Mouse (Mus musculus) intestine, embryonic 14.5 days (tissue): ENCODE results near the gene Tiam1. TPM values are rescaled to one million over a fixed set of nuclear protein-coding genes. Genes with fewer than 3 reads are reported as not detected.
A peak's percentile ranks its signal among the peaks of the same experiment; 100 is the strongest.

Experiments
- ATAC-seq: fragments of 200-750 bp; cut with Nextera tagmentation; replicated peaks from 2 replicates; pipeline ENCODE4 v1.8.0; 2017; ENCODE audit warnings: low read depth, moderate number of reproducible peaks, moderate TSS enrichment, moderate library complexity; ENCODE audit not compliant: low FRiP score, low TSS enrichment
- DNase-seq: peaks from one replicate; pipeline ENCODE4 v3.0.0-alpha.2; 2018; ENCODE audit warnings: low spot score
- H3K27ac ChIP-seq: fragments of 300-500 bp; sonication (generic); 2 replicates; pipeline ENCODE4 v1.5.1; 2014; ENCODE audit warnings: low read depth, mild to moderate bottlenecking, control low read depth
- H3K27me3 ChIP-seq: fragments of 300-500 bp; sonication (generic); replicated peaks from 2 replicates; pipeline ENCODE4 v1.6.1; 2014; ENCODE audit warnings: low read length, control low read depth; ENCODE audit not compliant: control insufficient read depth, insufficient read depth
- H3K36me3 ChIP-seq: fragments of 300-500 bp; sonication (generic); 2 replicates; pipeline ENCODE4 v1.6.1; 2014; ENCODE audit warnings: low read length, control low read depth; ENCODE audit not compliant: control insufficient read depth, insufficient read depth
- H3K4me1 ChIP-seq: fragments of 300-500 bp; sonication (generic); replicated peaks from 2 replicates; pipeline ENCODE4 v1.6.1; 2014; ENCODE audit warnings: low read length, control low read depth, mixed read lengths; ENCODE audit not compliant: control insufficient read depth, insufficient read depth
- H3K4me2 ChIP-seq: fragments of 300-500 bp; sonication (generic); 2 replicates; pipeline ENCODE4 v1.6.1; 2014; ENCODE audit warnings: low read length
- H3K4me3 ChIP-seq: fragments of 300-500 bp; sonication (generic); 2 replicates; pipeline ENCODE4 v1.5.1; 2014; ENCODE audit warnings: low read depth, low read length, control low read depth, mixed read lengths
- H3K9ac ChIP-seq: fragments of 300-500 bp; sonication (generic); 2 replicates; pipeline ENCODE4 v1.6.1; 2014; ENCODE audit warnings: mild to moderate bottlenecking, low read length
- H3K9me3 ChIP-seq: fragments of 300-500 bp; sonication (generic); 2 replicates; pipeline ENCODE4 v1.6.1; 2016; ENCODE audit warnings: low read length, control low read depth; ENCODE audit not compliant: control insufficient read depth
- WGBS: fragments of 180-500 bp; shearing (Covaris S2); extraction: QIAGEN DNeasy Blood & Tissue Kit; methylation state at CpG from one replicate; pipeline ENCODE4 v1.1.7; 2014; 5-methylcytosine and 5-hydroxymethylcytosine counted together
- polyA plus RNA-seq: library from polyadenylated mRNA; unstranded; fragments of >200 nt; fragmentation: Nextera tagmentation; extraction: Ambion mirVana; gene quantifications from 2 replicates; pipeline ENCODE4 v1.2.1, GENCODE M21; 2014

Tiam1 gene
- polyA plus RNA-seq, 1 experiment from 2014 or later, result 21.4 TPM

DNA sequence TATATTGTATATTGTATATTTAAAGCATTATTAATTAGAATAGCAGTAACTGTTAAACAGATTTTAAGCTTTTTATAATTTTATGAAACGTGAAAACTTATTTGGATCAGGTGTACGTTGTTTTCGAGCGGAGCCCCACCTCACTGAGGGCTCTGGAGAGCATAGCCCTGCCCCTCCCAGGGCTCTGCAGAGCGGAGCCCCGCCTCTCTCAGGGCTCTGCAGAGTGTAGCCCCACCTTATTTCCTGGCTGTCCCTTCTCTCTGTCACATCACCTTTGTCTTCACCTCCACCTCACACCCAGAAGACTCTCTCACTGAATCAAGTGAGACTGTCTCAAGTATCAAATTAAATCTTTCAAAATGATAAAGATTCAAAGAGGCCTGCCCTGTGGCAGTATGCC is 171.6 kb downstream of the Tiam1 start:
- no peaks in the 10 kb centered on the region for H3K36me3 ChIP-seq
- ATAC-seq (peak; percentile 75; the same call in 1 of the 2 replicates), DNase-seq (no peak)
- no peaks in the 10 kb centered on the region for H3K9me3 ChIP-seq
- no peak overlapping the region for H3K27ac ChIP-seq
- no peak overlapping the region for H3K4me2 ChIP-seq
- H3K4me3 ChIP-seq, result no peak overlapping the region
- no peak overlapping the region for H3K9ac ChIP-seq
- 81% methylated on average over 6 of the region's 6 CpGs for WGBS
- no peaks in the 10 kb centered on the region for H3K27me3 ChIP-seq
- H3K4me1 ChIP-seq, result peaks cover 4% of the 10 kb centered on the region; the same call in 1 of the 2 replicates

GRCm38 (mm10) chr16:89968058-89968457 is 175.5 kb downstream of the Tiam1 start:
- H3K27me3 ChIP-seq, result no peaks in the 10 kb centered on the region
- H3K9me3 ChIP-seq, result no peaks in the 10 kb centered on the region
- no peak overlapping the region for H3K9ac ChIP-seq
- peaks cover 4% of the 10 kb centered on the region; the same call in 1 of the 2 replicates for H3K4me1 ChIP-seq
- no peaks in the 10 kb centered on the region for H3K36me3 ChIP-seq
- 76% methylated on average over 6 of the region's 6 CpGs for WGBS
- DNase-seq (no peak), ATAC-seq (no peak)
- no peak overlapping the region for H3K4me2 ChIP-seq
- no peak overlapping the region for H3K4me3 ChIP-seq
- H3K27ac ChIP-seq, result no peak overlapping the region

DNA sequence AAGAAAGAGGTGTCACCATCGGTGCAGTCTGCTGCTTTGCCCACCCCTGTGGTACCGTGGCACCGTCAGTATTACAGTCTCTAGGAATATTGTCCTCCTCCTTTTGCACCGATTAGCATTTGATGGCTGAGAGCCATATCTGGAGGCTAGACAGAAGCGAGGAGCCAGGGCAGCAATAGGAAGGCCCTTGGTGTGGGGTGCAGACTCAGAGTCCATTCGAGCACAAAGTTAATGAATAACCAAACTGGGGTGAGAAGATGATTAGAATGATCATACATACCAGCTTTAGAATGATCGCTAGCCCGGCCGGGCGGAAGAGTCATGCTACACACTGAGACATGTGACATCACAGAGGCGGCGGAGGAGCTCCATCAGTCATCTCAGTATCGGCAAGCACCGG is 180.7 kb downstream of the Tiam1 start:
- Histone ChIP-seq H3K27ac (no peak overlapping the region), H3K4me1 (peaks cover 13% of the 10 kb centered on the region), H3K4me3 (no peak overlapping the region), H3K36me3 (no peaks in the 10 kb centered on the region), H3K9me3 (no peaks in the 10 kb centered on the region), H3K4me2 (no peak overlapping the region), H3K9ac (no peak overlapping the region), H3K27me3 (no peaks in the 10 kb centered on the region)
- ATAC-seq (peak; percentile 78), DNase-seq (peak; percentile 55)
- 88% methylated on average over 14 of the region's 14 CpGs for WGBS

GRCm38 (mm10) chr16:89960904-89961303 is 182.7 kb downstream of the Tiam1 start:
- no peak for ATAC-seq
- DNase-seq, result no peak

DNA sequence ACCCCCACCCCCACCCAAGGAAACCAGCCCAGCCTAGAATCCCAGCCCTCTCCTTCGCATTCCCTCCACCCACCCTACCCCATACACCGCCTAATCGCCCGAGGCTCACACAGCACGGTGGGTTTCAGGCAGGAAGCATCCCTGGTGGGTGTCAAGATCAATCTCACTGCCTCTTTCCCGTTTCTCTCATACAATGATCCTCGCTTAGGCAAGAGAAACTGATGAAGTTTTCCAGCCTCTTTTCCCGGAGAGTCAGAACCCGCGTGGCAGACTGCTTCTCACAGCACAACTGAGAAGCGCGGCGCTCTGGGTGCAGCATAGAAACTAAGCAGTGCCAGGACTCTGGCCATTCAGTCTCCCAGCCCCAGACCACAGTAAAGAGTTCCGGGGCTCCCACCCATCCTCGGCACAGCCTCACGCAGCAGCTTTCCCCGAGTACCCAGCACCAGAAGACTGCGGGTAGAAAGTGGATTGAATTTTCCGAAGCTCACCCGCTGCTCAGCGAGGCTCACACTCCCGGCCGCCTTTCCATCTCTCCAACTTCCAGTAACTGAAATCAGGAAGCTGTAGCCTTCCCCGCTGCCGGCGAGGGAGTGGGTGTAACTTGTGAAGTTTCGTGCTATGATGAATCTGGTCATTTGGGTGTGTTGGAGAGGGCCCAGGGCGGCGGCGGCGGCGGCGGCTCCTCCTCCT is 183.2 kb downstream of the Tiam1 start:
- H3K4me2 ChIP-seq, result peak overlapping the region; percentile 66
- DNase-seq, result peak; percentile 79
- H3K4me1 ChIP-seq, result peaks cover 13% of the 10 kb centered on the region
- H3K9me3 ChIP-seq, result no peaks in the 10 kb centered on the region
- peak overlapping the region; percentile 34 for H3K4me3 ChIP-seq
- under 1% methylated on average over 33 of the region's 33 CpGs for WGBS
- no peaks in the 10 kb centered on the region for H3K27me3 ChIP-seq
- ATAC-seq, result peak; percentile 75
- peak overlapping the region; percentile 41 for H3K9ac ChIP-seq
- no peaks in the 10 kb centered on the region for H3K36me3 ChIP-seq
- H3K27ac ChIP-seq, result peak overlapping the region; percentile 29; the same call in 1 of the 2 replicates

More at GRCm38 (mm10) chr16:89960904-89961303, 182.7 kb downstream of the Tiam1 start:
- H3K4me2 ChIP-seq, result peak overlapping the region; percentile 66
- H3K27ac ChIP-seq, result no peak overlapping the region
- H3K27me3 ChIP-seq, result no peaks in the 10 kb centered on the region
- no peak overlapping the region for H3K9ac ChIP-seq
- peak overlapping the region; percentile 27 for H3K4me3 ChIP-seq
- peaks cover 13% of the 10 kb centered on the region for H3K4me1 ChIP-seq
- no peaks in the 10 kb centered on the region for H3K36me3 ChIP-seq
- no peaks in the 10 kb centered on the region for H3K9me3 ChIP-seq
- WGBS, result 18% methylated on average over 6 of the region's 8 CpGs

GRCm38 (mm10) chr16:89958982-89959381 is 184.6 kb downstream of the Tiam1 start:
- H3K4me2 ChIP-seq, result peak overlapping the region; percentile 18; the same call in 1 of the 2 replicates
- WGBS, result 27% methylated on average over 12 of the region's 12 CpGs
- peaks cover 13% of the 10 kb centered on the region for H3K4me1 ChIP-seq
- ATAC-seq (no peak), DNase-seq (no peak)
- no peak overlapping the region for H3K27ac ChIP-seq
- H3K9me3 ChIP-seq, result no peaks in the 10 kb centered on the region
- H3K27me3 ChIP-seq, result no peaks in the 10 kb centered on the region
- no peak overlapping the region for H3K4me3 ChIP-seq
- no peaks in the 10 kb centered on the region for H3K36me3 ChIP-seq
- no peak overlapping the region for H3K9ac ChIP-seq

DNA sequence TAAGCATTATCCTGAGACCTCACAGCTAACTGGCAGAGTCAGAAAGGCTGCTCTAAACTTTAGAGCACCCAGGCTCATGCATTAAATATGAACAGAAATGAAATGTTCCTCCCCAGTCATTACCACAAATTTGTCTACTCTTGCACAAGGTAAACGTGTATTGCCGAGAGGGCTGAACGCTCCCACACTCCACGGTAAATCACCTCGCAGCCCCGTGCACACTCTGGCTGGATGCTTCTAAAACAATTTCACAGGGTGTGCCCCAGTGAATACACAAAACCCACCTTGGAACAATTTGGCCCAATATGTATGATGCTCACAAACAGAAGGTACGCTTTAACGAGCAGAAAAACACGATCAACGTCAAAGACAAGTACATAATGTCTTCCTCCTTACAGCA is 185.5 kb downstream of the Tiam1 start:
- H3K27me3 ChIP-seq, result no peaks in the 10 kb centered on the region
- no peak overlapping the region for H3K9ac ChIP-seq
- no peaks in the 10 kb centered on the region for H3K36me3 ChIP-seq
- no peak for DNase-seq
- H3K4me3 ChIP-seq, result no peak overlapping the region
- no peak overlapping the region for H3K27ac ChIP-seq
- H3K9me3 ChIP-seq, result no peaks in the 10 kb centered on the region
- H3K4me1 ChIP-seq, result peaks cover 13% of the 10 kb centered on the region
- ATAC-seq, result no peak
- no peak overlapping the region for H3K4me2 ChIP-seq
- WGBS, result 64% methylated on average over 10 of the region's 10 CpGs

- DNase-seq (peak; percentile 62), ATAC-seq (peak; percentile 82)
- H3K9ac ChIP-seq, result no peak overlapping the region
- no peak overlapping the region for H3K4me3 ChIP-seq
- H3K27me3 ChIP-seq, result no peaks in the 10 kb centered on the region
- H3K27ac ChIP-seq, result no peak overlapping the region
- no peaks in the 10 kb centered on the region for H3K9me3 ChIP-seq
- no peak overlapping the region for H3K4me2 ChIP-seq
- WGBS, result 60% methylated on average over 8 of the region's 8 CpGs
- peaks cover 11% of the 10 kb centered on the region for H3K4me1 ChIP-seq
- H3K36me3 ChIP-seq, result no peaks in the 10 kb centered on the region
Measured at GRCm38 (mm10) chr16:89954525-89954924, 189.0 kb downstream of the Tiam1 start.

DNA sequence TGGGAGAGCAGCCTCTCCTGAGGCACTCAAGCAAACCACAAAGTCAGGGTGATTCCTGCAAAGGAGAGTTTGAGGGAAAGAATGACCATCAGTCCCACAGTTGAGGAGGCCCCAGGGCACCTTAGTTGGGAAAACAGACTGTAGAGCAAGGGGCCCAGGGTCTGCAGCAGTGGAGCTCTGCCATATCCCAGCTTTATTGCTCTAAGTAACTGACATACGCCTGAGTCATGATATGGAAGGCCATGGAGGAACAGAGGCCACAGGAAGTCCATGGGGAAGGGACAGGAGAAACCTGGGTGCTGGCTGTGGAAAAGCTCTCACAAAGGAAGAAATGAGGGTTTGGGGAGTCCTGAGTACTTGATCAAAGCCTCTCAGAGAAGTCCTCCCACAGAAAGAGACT is 189.5 kb downstream of the Tiam1 start:
- DNase-seq (no peak), ATAC-seq (peak; percentile 63; the same call in 1 of the 2 replicates)
- no peak overlapping the region for H3K4me2 ChIP-seq
- H3K9ac ChIP-seq, result no peak overlapping the region
- H3K36me3 ChIP-seq, result no peaks in the 10 kb centered on the region
- H3K9me3 ChIP-seq, result no peaks in the 10 kb centered on the region
- H3K4me1 ChIP-seq, result peaks cover 8% of the 10 kb centered on the region
- no peak overlapping the region for H3K27ac ChIP-seq
- H3K4me3 ChIP-seq, result no peak overlapping the region
- no peaks in the 10 kb centered on the region for H3K27me3 ChIP-seq
- WGBS, result 79% methylated on average over 1 of the region's 1 CpGs
